Mouse (Mus musculus): ENCODE data around the gene Ccz1. TPM values are rescaled to one million over a fixed set of nuclear protein-coding genes. Genes with fewer than 3 reads are reported as not detected.

Ccz1 gene
- polyA plus RNA-seq, 1 experiment, result 33.1 TPM

DNA sequence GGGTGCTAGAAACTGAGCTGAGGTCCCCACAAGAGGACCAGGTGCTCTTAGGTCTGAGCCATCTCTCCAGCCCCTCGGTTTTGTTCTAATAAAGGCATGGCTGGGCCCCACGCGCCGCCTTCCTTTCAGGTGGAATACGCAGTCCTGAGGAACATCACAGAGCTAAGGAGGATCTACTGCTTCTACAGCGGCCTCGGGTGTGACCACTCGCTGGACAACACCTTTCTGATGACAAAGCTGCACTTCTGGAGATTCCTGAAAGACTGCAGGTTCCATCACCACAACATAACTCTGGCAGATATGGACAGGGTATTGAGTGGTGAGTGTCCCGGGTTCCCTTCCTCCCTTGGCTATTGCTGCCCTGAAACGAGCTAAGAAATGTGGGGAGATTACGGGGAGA, 55.1 kb downstream of the Ccz1 start:
- Histone ChIP-seq H3K27me3 (replicated peaks) (peaks cover 8% of the 10 kb centered on the region), H3K9me3 (peaks cover 13% of the 10 kb centered on the region; the same call in 1 of the 2 replicates), H3K4me3 (replicated peaks) (no peak overlapping the region), H3K4me1 (no peaks in the 10 kb centered on the region), H3K36me3 (replicated peaks; ENCODE audit: low read length) (no peaks in the 10 kb centered on the region)
- TF ChIP-seq FLI1 (IDR thresholded peaks at IDR 0.05; ENCODE audit: low read length) (no peak), GATA1 (IDR thresholded peaks at IDR 0.05; ENCODE audit: borderline replicate concordance, low read length) (no peak)

DNA sequence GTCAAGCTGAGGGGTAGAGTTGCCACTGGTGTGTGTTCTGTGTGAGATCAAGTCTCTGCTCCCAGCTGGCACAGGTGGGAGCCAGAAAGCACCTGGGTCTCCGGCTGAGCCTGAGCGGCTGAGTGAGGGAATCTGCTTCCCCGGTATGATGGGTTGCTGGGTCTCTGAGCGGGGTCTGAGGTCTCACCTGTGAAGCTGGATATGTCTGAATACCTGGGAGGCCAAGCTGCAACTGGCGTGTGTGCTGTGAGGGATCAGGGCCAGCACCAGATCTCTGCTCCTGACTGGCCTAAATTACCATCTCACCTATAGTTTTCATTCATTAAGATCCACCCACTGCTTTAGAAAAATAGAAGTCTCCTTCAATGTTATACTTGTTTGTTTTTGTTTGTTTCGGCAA, 57.6 kb downstream of the Ccz1 start:
- no peaks in the 10 kb centered on the region for H3K4me1 ChIP-seq
- TF ChIP-seq FLI1 (IDR thresholded peaks at IDR 0.05; ENCODE audit: low read length) (no peak), GATA1 (IDR thresholded peaks at IDR 0.05; ENCODE audit: borderline replicate concordance, low read length) (no peak)
- H3K27me3 ChIP-seq (replicated peaks), result peaks cover 6% of the 10 kb centered on the region
- no peak overlapping the region for H3K4me3 ChIP-seq (replicated peaks)
- H3K9me3 ChIP-seq, result peaks cover 13% of the 10 kb centered on the region; the same call in 1 of the 2 replicates
- no peaks in the 10 kb centered on the region for H3K36me3 ChIP-seq (replicated peaks; ENCODE audit: low read length)

DNA sequence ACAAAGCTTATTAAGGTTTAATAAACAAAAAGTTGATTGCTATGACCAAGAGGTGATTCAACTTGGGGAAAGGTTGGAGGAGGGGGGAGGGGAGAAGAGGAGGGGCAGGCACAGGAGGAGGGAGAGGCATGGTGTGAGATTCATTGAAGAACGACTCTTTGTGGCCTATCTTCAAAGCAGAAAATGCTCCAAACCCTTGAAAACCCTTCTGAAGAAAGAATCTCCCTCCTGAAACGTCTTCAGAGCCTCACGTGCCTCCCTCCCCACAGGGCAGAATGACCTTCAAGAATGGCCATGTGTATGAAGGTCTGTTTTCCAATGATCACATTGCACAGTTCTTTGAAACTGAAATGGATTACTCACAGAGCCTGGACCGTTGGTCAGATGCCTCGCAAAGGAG, 64.7 kb downstream of the Ccz1 start:
- no peaks in the 10 kb centered on the region for H3K4me1 ChIP-seq
- H3K36me3 ChIP-seq (replicated peaks; ENCODE audit: low read length), result no peaks in the 10 kb centered on the region
- H3K27me3 ChIP-seq (replicated peaks), result peaks cover 10% of the 10 kb centered on the region
- peaks cover 2% of the 10 kb centered on the region for H3K9me3 ChIP-seq
- H3K4me3 ChIP-seq (replicated peaks), result no peak overlapping the region
- no peak for TF ChIP-seq GATA1 (IDR thresholded peaks at IDR 0.05; ENCODE audit: borderline replicate concordance, low read length)
- no peak for TF ChIP-seq FLI1 (IDR thresholded peaks at IDR 0.05; ENCODE audit: low read length)

DNA sequence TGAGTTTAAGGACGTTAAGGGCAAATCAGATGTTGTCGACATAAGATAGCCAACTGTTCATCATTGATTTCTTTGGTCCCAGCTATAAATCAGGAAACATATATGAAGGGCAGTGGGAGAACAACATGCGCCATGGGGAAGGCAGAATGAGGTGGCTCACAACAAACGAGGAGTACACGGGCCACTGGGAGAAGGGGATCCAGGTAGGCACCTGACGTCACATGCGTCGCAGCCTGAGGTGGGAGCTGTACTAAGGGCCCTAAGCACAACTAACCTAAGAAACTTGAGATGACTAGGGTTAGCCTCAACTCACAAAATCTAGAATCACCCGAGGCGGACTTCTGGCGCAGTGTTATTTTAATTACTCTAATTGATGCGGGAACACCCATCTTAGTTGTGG, 66.3 kb downstream of the Ccz1 start:
- TF ChIP-seq FLI1 (IDR thresholded peaks at IDR 0.05; ENCODE audit: low read length) (no peak), GATA1 (IDR thresholded peaks at IDR 0.05; ENCODE audit: borderline replicate concordance, low read length) (no peak)
- H3K27me3 ChIP-seq (replicated peaks), result peaks cover 16% of the 10 kb centered on the region
- no peak overlapping the region for H3K4me3 ChIP-seq (replicated peaks)
- peaks cover 11% of the 10 kb centered on the region for H3K9me3 ChIP-seq
- no peaks in the 10 kb centered on the region for H3K4me1 ChIP-seq
- no peaks in the 10 kb centered on the region for H3K36me3 ChIP-seq (replicated peaks; ENCODE audit: low read length)

DNA sequence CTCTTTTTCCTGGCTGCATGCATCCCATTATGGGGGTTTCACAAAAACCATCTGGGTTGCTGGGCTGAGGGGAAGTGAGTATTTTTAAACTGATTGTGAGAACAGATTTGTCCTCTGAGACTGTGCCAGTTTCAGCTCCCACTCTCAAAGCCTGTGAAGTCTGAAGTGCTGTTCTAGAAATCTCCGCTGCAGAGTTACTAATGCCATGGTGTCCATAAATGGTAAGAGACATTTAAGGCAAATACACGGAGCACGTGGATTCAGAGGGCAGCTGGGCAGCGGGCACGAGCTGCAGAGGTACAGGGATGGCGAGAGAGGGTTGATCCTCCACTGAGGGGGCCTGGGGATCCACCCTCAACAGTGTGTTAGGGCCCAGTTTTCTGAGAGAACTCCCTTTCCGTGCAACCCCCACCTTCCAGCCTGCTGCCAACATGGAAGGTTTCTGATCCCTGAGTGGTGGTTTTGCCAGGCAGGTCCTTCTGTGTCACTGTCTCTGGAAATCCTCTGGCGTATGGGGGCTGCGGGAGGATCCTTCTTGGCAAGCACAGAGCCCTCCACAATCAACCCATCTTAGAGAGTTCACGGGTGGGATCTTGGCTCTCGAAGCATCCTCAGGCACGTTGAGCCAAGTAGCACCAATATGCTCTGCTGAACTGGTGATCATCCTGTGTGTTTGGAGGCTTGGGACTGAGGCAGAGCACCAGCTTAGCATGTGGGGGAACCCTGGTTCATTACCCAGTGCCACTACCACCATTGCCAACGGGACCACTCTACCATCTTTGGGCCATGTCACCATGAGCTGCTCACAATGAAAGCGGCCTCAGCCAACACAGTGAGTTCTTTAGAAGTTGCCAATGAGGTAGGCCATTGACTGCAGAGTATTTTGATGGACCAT, 71.2 kb downstream of the Ccz1 start:
- TF ChIP-seq GATA1 (IDR thresholded peaks at IDR 0.05; ENCODE audit: borderline replicate concordance, low read length) (no peak), FLI1 (IDR thresholded peaks at IDR 0.05; ENCODE audit: low read length) (no peak)
- peaks cover 14% of the 10 kb centered on the region for H3K27me3 ChIP-seq (replicated peaks)
- H3K4me3 ChIP-seq (replicated peaks), result no peak overlapping the region
- H3K9me3 ChIP-seq, result peaks cover 23% of the 10 kb centered on the region
- H3K36me3 ChIP-seq (replicated peaks; ENCODE audit: low read length), result no peaks in the 10 kb centered on the region
- no peaks in the 10 kb centered on the region for H3K4me1 ChIP-seq

DNA sequence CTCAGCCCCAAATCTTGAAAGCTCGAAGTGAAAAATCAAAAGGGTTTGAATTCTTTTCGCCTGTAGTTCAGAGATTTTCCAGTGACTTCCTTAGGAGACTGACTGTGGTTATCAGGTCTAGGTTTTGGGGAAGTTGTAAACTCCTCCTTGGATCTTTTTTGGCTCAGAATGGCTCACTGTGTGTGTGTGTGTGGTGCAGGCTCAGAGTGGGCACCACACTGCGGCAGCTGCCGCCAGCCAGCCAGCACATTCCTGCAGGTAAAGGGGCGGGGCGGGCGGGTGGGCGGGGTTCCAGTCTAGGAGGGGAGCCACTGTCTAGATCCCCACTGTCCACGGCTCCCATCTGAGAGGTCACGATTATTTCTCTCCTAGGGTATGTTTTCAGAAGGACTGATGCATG, 73.1 kb downstream of the Ccz1 start:
- Histone ChIP-seq H3K27me3 (replicated peaks) (peaks cover 12% of the 10 kb centered on the region), H3K4me1 (no peaks in the 10 kb centered on the region), H3K4me3 (replicated peaks) (no peak overlapping the region), H3K9me3 (peaks cover 23% of the 10 kb centered on the region), H3K36me3 (replicated peaks; ENCODE audit: low read length) (no peaks in the 10 kb centered on the region)
- TF ChIP-seq GATA1 (IDR thresholded peaks at IDR 0.05; ENCODE audit: borderline replicate concordance, low read length) (no peak), FLI1 (IDR thresholded peaks at IDR 0.05; ENCODE audit: low read length) (no peak)

Other genes with a start within 250 kb of the Ccz1 start
- 12.5 and 17.8 TPM in 2 replicates for gene Eif2ak1, start 197.1 kb downstream of the Ccz1 start, polyA plus RNA-seq (2012; ENCODE audit: insufficient read depth, low replicate concordance)
- gene Ankrd61, start 117.2 kb downstream of the Ccz1 start, polyA plus RNA-seq (2012; ENCODE audit: insufficient read depth, low replicate concordance), result not detected in 2 replicates
- 23.9 and 30.8 TPM in 2 replicates for gene Aimp2, start 105.0 kb downstream of the Ccz1 start, polyA plus RNA-seq (2012; ENCODE audit: insufficient read depth, low replicate concordance)
- gene Pms2, start 104.9 kb downstream of the Ccz1 start, polyA plus RNA-seq (2012; ENCODE audit: insufficient read depth, low replicate concordance), result 0.35 and 1.1 TPM in 2 replicates
- gene Gm42421, start 86.7 kb downstream of the Ccz1 start, polyA plus RNA-seq (2012; ENCODE audit: insufficient read depth, low replicate concordance), result not detected in 2 replicates
- gene Rsph10b, start 81.8 kb downstream of the Ccz1 start, polyA plus RNA-seq (2012; ENCODE audit: insufficient read depth, low replicate concordance), result not detected in 2 replicates
- gene Ocm, start 11.8 kb upstream of the Ccz1 start, polyA plus RNA-seq (2012; ENCODE audit: insufficient read depth, low replicate concordance), result not detected in 2 replicates
- gene Lmtk2, start 85.6 kb upstream of the Ccz1 start, polyA plus RNA-seq (2012; ENCODE audit: insufficient read depth, low replicate concordance), result 2.0 and 2.8 TPM in 2 replicates
- gene Bhlha15, start 175.4 kb upstream of the Ccz1 start, polyA plus RNA-seq (2012; ENCODE audit: insufficient read depth, low replicate concordance), result 0.15 and 0.63 TPM in 2 replicates
- gene Tecpr1, start 208.7 kb upstream of the Ccz1 start, polyA plus RNA-seq (2012; ENCODE audit: insufficient read depth, low replicate concordance), result 2.8 and 13.2 TPM in 2 replicates
- 100 and 157 TPM in 2 replicates for gene Bri3, start 229.6 kb upstream of the Ccz1 start, polyA plus RNA-seq (2012; ENCODE audit: insufficient read depth, low replicate concordance)